Mouse (Mus musculus) MEL (cell line): ENCODE data around the gene Dnm2. TPM values are rescaled to one million over a fixed set of nuclear protein-coding genes. Genes with fewer than 3 reads are reported as not detected.
"Not testable (repeated sequence)": the region's sequence is repeated elsewhere in the genome, so short reads cannot be mapped to it uniquely, and the experiment has no call there.

ENCODE experiments used
- DNase-seq: peaks from one replicate; pipeline ENCODE4 v3.0.0; 2011; ENCODE audit warnings: low read depth, low spot score
- H3K27ac ChIP-seq: 2 replicates; pipeline ENCODE4 v1.5.1; 2012; ENCODE audit warnings: low read depth, mild to moderate bottlenecking, control low read depth, low read length, moderate library complexity; ENCODE audit not compliant: control insufficient read depth
- H3K27me3 ChIP-seq, 2 experiments: fragments of 150-350 bp in 1 of 2; sonication (generic) in 1 of 2; 2 replicates each; pipeline ENCODE4 v1.6.1; 2012; ENCODE audit warnings: low read length in 2 of 2, mild to moderate bottlenecking in 2 of 2, improper control_type of control experiment in 1 of 2, moderate library complexity in 1 of 2; ENCODE audit not compliant: insufficient read depth in 2 of 2, control insufficient read depth in 1 of 2
- H3K36me3 ChIP-seq, 2 experiments: 2 replicates each; pipeline ENCODE4 v1.6.1; 2012 to 2014; ENCODE audit warnings: low read length in 2 of 2, improper control_type of control experiment in 1 of 2, inconsistent platforms in 1 of 2, mild to moderate bottlenecking in 1 of 2; ENCODE audit not compliant: insufficient read depth in 2 of 2, control insufficient read depth in 1 of 2
- H3K4me1 ChIP-seq, 2 experiments: fragments of 150-350 bp in 1 of 2; sonication (generic) in 1 of 2; 2 replicates each; pipeline ENCODE4 v1.6.1; 2012; ENCODE audit warnings: low read length in 2 of 2, improper control_type of control experiment in 1 of 2, mild to moderate bottlenecking in 1 of 2; ENCODE audit not compliant: insufficient read depth in 2 of 2, control insufficient read depth in 1 of 2
- H3K4me3 ChIP-seq, 2 experiments: fragments of 150-350 bp in 1 of 2; sonication (generic) in 1 of 2; 2 replicates each; pipeline ENCODE4 v1.5.1; 2012; ENCODE audit warnings: low read depth in 2 of 2, low read length in 2 of 2, mild to moderate bottlenecking in 2 of 2, moderate library complexity in 2 of 2, control low read depth in 1 of 2, improper control_type of control experiment in 1 of 2; ENCODE audit not compliant: control insufficient read depth in 1 of 2, insufficient read depth in 1 of 2
- H3K79me2 ChIP-seq: 2 replicates; pipeline ENCODE4 v1.6.1; 2012; ENCODE audit warnings: mild to moderate bottlenecking, low read length, moderate library complexity; ENCODE audit not compliant: control insufficient read depth, poor library complexity, insufficient read depth
- H3K9ac ChIP-seq: 2 replicates; pipeline ENCODE4 v1.6.1; 2012; ENCODE audit warnings: low read depth, mild to moderate bottlenecking, control low read depth, low read length, moderate library complexity; ENCODE audit not compliant: control insufficient read depth, poor library complexity, severe bottlenecking
- H3K9me3 ChIP-seq: fragments of 150-350 bp; sonication (generic); replicated peaks from 2 replicates; pipeline ENCODE4 v1.6.1; 2012; ENCODE audit warnings: mild to moderate bottlenecking, low read length, improper control_type of control experiment, moderate library complexity; ENCODE audit not compliant: insufficient read depth
- BHLHE40 ChIP-seq: IDR thresholded peaks from 2 replicates; pipeline ENCODE4 v1.6.1; 2012; ENCODE audit warnings: low read depth, mild to moderate bottlenecking, inconsistent platforms, low read length, improper control_type of control experiment, borderline replicate concordance
- CHD1 ChIP-seq: IDR thresholded peaks from 2 replicates; pipeline ENCODE4 v1.6.1; 2012; ENCODE audit warnings: low read depth, mild to moderate bottlenecking, inconsistent platforms, low read length, improper control_type of control experiment
- CHD2 ChIP-seq: IDR thresholded peaks from 2 replicates; pipeline ENCODE4 v1.6.1; 2011; ENCODE audit warnings: low read length, improper control_type of control experiment
- ELF1 ChIP-seq: IDR thresholded peaks from 2 replicates; pipeline ENCODE4 v1.6.1; 2014; ENCODE audit warnings: low read depth, mild to moderate bottlenecking, inconsistent platforms, low read length, improper control_type of control experiment, moderate library complexity
- EP300 ChIP-seq, 2 experiments: IDR thresholded peaks; 2 replicates each; pipeline ENCODE4 v1.6.1; 2011; ENCODE audit warnings: improper control_type of control experiment in 2 of 2, low read length in 2 of 2, low read depth in 1 of 2, mild to moderate bottlenecking in 1 of 2
- ETS1 ChIP-seq: IDR thresholded peaks from 2 replicates; pipeline ENCODE4 v1.6.1; 2012; ENCODE audit warnings: low read depth, mild to moderate bottlenecking, inconsistent platforms, low read length, improper control_type of control experiment, moderate library complexity
- GABPA ChIP-seq: IDR thresholded peaks from 2 replicates; pipeline ENCODE4 v1.6.1; 2012; ENCODE audit warnings: low read depth, mild to moderate bottlenecking, inconsistent platforms, low read length, improper control_type of control experiment, moderate library complexity
- HCFC1 ChIP-seq: IDR thresholded peaks from 2 replicates; pipeline ENCODE4 v1.6.1; 2012; ENCODE audit warnings: low read depth, mild to moderate bottlenecking, inconsistent platforms, low read length, improper control_type of control experiment, moderate library complexity
- KAT2A ChIP-seq: conservative IDR thresholded peaks from 2 replicates; pipeline ENCODE4 v1.6.1; 2012; ENCODE audit warnings: low read depth, low read length, improper control_type of control experiment, inconsistent platforms
- MAFK ChIP-seq: IDR thresholded peaks from 2 replicates; pipeline ENCODE4 v1.6.1; 2011; ENCODE audit warnings: low read depth, mild to moderate bottlenecking, low read length, improper control_type of control experiment, borderline replicate concordance
- MEF2A ChIP-seq: IDR thresholded peaks from 2 replicates; pipeline ENCODE4 v1.6.1; 2014; ENCODE audit warnings: low read depth, mild to moderate bottlenecking, inconsistent platforms, low read length, improper control_type of control experiment; ENCODE audit not compliant: poor library complexity, insufficient replicate concordance, severe bottlenecking; ENCODE audit errors: extremely low read depth
- MXI1 ChIP-seq: IDR thresholded peaks from 2 replicates; pipeline ENCODE4 v1.6.1; 2011; ENCODE audit warnings: mild to moderate bottlenecking, low read depth, low read length, improper control_type of control experiment
- MYB ChIP-seq: IDR thresholded peaks from 2 replicates; pipeline ENCODE4 v1.6.1; 2011; ENCODE audit warnings: mild to moderate bottlenecking, low read depth, low read length, improper control_type of control experiment
- MYC ChIP-seq: IDR thresholded peaks from 2 replicates; pipeline ENCODE4 v1.6.1; 2011; ENCODE audit warnings: low read depth, mild to moderate bottlenecking, low read length, improper control_type of control experiment, moderate library complexity
- NELFE ChIP-seq: IDR thresholded peaks from 2 replicates; pipeline ENCODE4 v1.6.1; 2011; ENCODE audit warnings: low read depth, low read length, improper control_type of control experiment
- NRF1 ChIP-seq: IDR thresholded peaks from 2 replicates; pipeline ENCODE4 v1.6.1; 2014; ENCODE audit warnings: low read depth, mild to moderate bottlenecking, inconsistent platforms, low read length, improper control_type of control experiment, moderate library complexity; ENCODE audit not compliant: poor library complexity, insufficient read depth, severe bottlenecking
- POLR2A ChIP-seq, 2 experiments: IDR thresholded peaks; 2 replicates each; pipeline ENCODE4 v1.6.1; 2011 to 2012; ENCODE audit warnings: low read length in 2 of 2, mild to moderate bottlenecking in 2 of 2, control low read depth in 1 of 2, improper control_type of control experiment in 1 of 2, low read depth in 1 of 2, moderate library complexity in 1 of 2; ENCODE audit not compliant: control insufficient read depth in 1 of 2, insufficient read depth in 1 of 2, poor library complexity in 1 of 2
- POLR2AphosphoS5 ChIP-seq: IDR thresholded peaks from 2 replicates; pipeline ENCODE4 v1.6.1; 2012; ENCODE audit warnings: low read depth, borderline replicate concordance, mild to moderate bottlenecking, inconsistent platforms, low read length, moderate library complexity, mixed read lengths
- TCF12 ChIP-seq: IDR thresholded peaks from 2 replicates; pipeline ENCODE4 v1.6.1; 2014; ENCODE audit warnings: low read depth, mild to moderate bottlenecking, inconsistent platforms, low read length, improper control_type of control experiment, moderate library complexity
- USF1 ChIP-seq: IDR thresholded peaks from 2 replicates; pipeline ENCODE4 v1.6.1; 2014; ENCODE audit warnings: low read depth, mild to moderate bottlenecking, inconsistent platforms, low read length, improper control_type of control experiment, moderate library complexity
- ZC3H11A ChIP-seq: IDR thresholded peaks from 2 replicates; pipeline ENCODE4 v1.6.1; 2012; ENCODE audit warnings: low read depth, mild to moderate bottlenecking, inconsistent platforms, low read length, improper control_type of control experiment
- ZKSCAN1 ChIP-seq: IDR thresholded peaks from 2 replicates; pipeline ENCODE4 v1.6.1; 2012; ENCODE audit warnings: low read depth, mild to moderate bottlenecking, inconsistent platforms, low read length, improper control_type of control experiment, moderate library complexity
- ZMIZ1 ChIP-seq: IDR thresholded peaks from 2 replicates; pipeline ENCODE4 v1.6.1; 2012; ENCODE audit warnings: low read depth, mild to moderate bottlenecking, inconsistent platforms, low read length, improper control_type of control experiment, moderate library complexity
- ZNF384 ChIP-seq: IDR thresholded peaks from 2 replicates; pipeline ENCODE4 v1.6.1; 2012; ENCODE audit warnings: low read depth, mild to moderate bottlenecking, inconsistent platforms, low read length, improper control_type of control experiment
- polyA plus RNA-seq, 2 experiments: library from polyadenylated mRNA; stranded (reverse) in 1 of 2; unstranded in 1 of 2; fragments of >175 nt in 1 of 2; fragments of >200 nt in 1 of 2; gene quantifications; 2 replicates each; pipeline versions ENCODE4 v1.2.1 to v1.2.4; 2012; ENCODE audit warnings: low replicate concordance in 2 of 2, low read depth in 1 of 2; ENCODE audit not compliant: insufficient read length in 2 of 2, insufficient read depth in 1 of 2, missing spikeins in 1 of 2
- total RNA-seq: library from RNA; depleted of rRNA; stranded (reverse); fragments of 300-350 nt; gene quantifications from 2 replicates; pipeline ENCODE4 v1.2.3, GENCODE M21; 2012

The Dnm2 gene
- total and polyA plus RNA-seq, 3 experiments = 117 to 832 (median 237) TPM

- TF ChIP-seq TCF12 (no peak), KAT2A (no peak), EP300 (IDR thresholded peaks at IDR 0.05; ENCODE audit: low read depth in 1 of 2, low read length in 2 of 2) (peak; percentile 21 to 67; a peak in 2 of 4 replicates)
Measured at GRCm38 (mm10) chr9:21539981-21540753, 115.5 kb downstream of the Dnm2 start (continued).

DNA sequence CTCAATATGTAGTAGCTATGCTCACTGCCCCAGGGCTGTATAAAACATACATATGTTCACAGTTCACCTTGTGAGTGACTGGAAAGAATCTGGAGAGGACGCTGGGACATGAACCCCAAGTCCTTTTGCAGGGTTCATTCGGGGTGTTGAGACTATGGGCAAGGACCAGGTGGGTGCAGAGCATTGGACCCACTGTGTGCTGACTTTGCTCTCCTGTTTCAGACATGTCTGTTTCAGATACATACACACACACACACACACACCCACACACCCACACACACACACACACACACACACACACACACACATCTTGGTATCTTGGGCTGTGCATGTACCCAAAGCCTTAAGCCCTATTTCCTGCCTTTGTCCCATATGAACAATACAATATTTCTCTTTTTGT, 117.3 kb downstream of the Dnm2 start:
- not testable (repeated sequence) for H3K27ac ChIP-seq, H3K79me2 ChIP-seq, H3K27me3 ChIP-seq, H3K9me3 ChIP-seq, H3K9ac ChIP-seq, H3K4me3 ChIP-seq, DNase-seq
- TF ChIP-seq POLR2AphosphoS5 = 0 out of 2 replicates have a peak, but pooled peaks have one; percentile 61
- TF ChIP-seq ZKSCAN1 = peak; percentile 62; the same call in 1 of the 2 replicates
- Histone ChIP-seq H3K4me1 (peaks cover 5 to 20% of the 10 kb centered on the region in 2 experiments), H3K36me3 (peaks cover 0 to 12% of the 10 kb centered on the region in 2 experiments; a peak in 2 of 4 replicates)

- peak overlapping the region; percentile 67 to 95 for H3K4me3 ChIP-seq
- TF ChIP-seq ZNF384 (no peak), KAT2A (no peak), EP300 (IDR thresholded peaks at IDR 0.05; ENCODE audit: low read depth in 1 of 2, low read length in 2 of 2) (peak in 1 of 2 experiments; percentile 60; a peak in 3 of 4 replicates), MXI1 (no peak), POLR2A (IDR thresholded peaks at IDR 0.05; ENCODE audit: control insufficient read depth in 1 of 2, insufficient read depth in 1 of 2, low read depth in 1 of 2, low read length in 2 of 2, poor library complexity in 1 of 2) (peak; percentile 26 to 61; a peak in 2 of 4 replicates), CHD2 (peak; percentile 47; the same call in 1 of the 2 replicates), MYC (no peak; the same call in 1 of the 2 replicates), GABPA (peak; percentile 44; the same call in 1 of the 2 replicates), ETS1 (peak; percentile 65), ZC3H11A (0 out of 2 replicates have a peak, but pooled peaks have one; percentile 11), MAFK (no peak; the same call in 1 of the 2 replicates), ZMIZ1 (peak; percentile 89), MYB (no peak), ELF1 (peak; percentile 33; the same call in 1 of the 2 replicates), NELFE (peak; percentile 69), POLR2AphosphoS5 (no peak), BHLHE40 (no peak; the same call in 1 of the 2 replicates), CHD1 (0 out of 2 replicates have a peak, but pooled peaks have one; percentile 32), MEF2A (peak; percentile 68; the same call in 1 of the 2 replicates), HCFC1 (peak; percentile 77), NRF1 (0 out of 2 replicates have a peak, but pooled peaks have one; percentile 11), USF1 (0 out of 2 replicates have a peak, but pooled peaks have one; percentile 26)
Measured at GRCm38 (mm10) chr9:21545351-21545915, 120.7 kb downstream of the Dnm2 start.

More at GRCm38 (mm10) chr9:21545351-21545915, 120.7 kb downstream of the Dnm2 start:
- Histone ChIP-seq H3K9me3 (no peaks in the 10 kb centered on the region), H3K27ac (peak overlapping the region; percentile 34), H3K36me3 (peaks cover 12 to 20% of the 10 kb centered on the region in 2 experiments), H3K9ac (peak overlapping the region; percentile 55), H3K27me3 (no peaks in the 10 kb centered on the region), H3K4me1 (peaks cover 15 to 18% of the 10 kb centered on the region in 2 experiments), H3K79me2 (peaks cover 35% of the 10 kb centered on the region)
- DNase-seq = no peak
